ENCODE assay signal across 26 mouse cellular contexts in the genomic region with DNA sequence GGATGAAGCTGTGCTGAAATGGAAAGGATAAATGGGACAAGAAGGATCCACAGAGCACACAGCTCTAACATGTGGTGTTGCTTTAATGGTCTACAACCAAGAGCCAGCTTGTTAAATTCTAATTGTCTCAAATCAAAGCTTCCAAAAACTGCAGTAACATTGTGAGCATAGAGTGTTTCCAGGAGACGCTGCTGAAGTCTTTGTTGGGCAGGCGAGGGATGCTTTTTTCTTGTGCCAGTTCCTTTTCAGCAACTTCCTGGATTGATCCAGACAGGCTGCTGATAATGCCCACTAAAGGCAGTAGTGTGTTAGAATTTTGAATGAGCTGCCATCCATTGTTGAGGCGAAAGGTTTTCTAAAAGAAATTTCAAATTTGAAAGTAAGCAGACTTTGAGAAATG. TPM values are rescaled to one million over a fixed set of nuclear protein-coding genes. Genes with fewer than 3 reads are reported as not detected.
DNase-seq lines count a peak whose midpoint lies in the region; ATAC-seq and TF ChIP-seq lines count a peak whose summit lies in the region.
"Had no signal": no experiment of that assay in that cellular context is flagged by ENCODE, and none has a peak within 500 bp of the region (broad histone marks: within the 10 kb centered on the region; RNA-seq: fewer than 3 reads in every experiment).

No protein-coding gene starts in this region.

- no peak for ATAC-seq in forebrain, embryonic 14.5 days
- no peak for ATAC-seq in forebrain, embryonic 12.5 days (ENCODE audit: low FRiP score)
- ATAC-seq: hindbrain, postnatal 0 days; inflammation-experienced regulatory T-cells, adult 6 months; intestine, embryonic 16.5 days had no signal

- 60% methylated on average over 3 of the region's 3 CpGs for WGBS in forebrain, embryonic 14.5 days
- 79% methylated on average over 3 of the region's 3 CpGs for WGBS in forebrain, embryonic 12.5 days

- TF ChIP-seq CTCF in layer of hippocampus, adult 2 months (conservative IDR thresholded peaks at IDR 0.05): peak; percentile 23; the same call in 1 of the 2 replicates

- no peaks in the 10 kb centered on the region for H3K27me3 ChIP-seq in forebrain, embryonic 14.5 days (replicated peaks; ENCODE audit: control insufficient read depth, insufficient read depth, low read length)
- no peaks in the 10 kb centered on the region for H3K27me3 ChIP-seq in forebrain, embryonic 12.5 days
- H3K27me3 ChIP-seq: CH12.LX; heart, embryonic 12.5 days; heart, embryonic 15.5 days had no signal

- no peak overlapping the region for H3K4me3 ChIP-seq in forebrain, embryonic 14.5 days (ENCODE audit: low read depth, low read length)
- no peak overlapping the region for H3K4me3 ChIP-seq in forebrain, embryonic 12.5 days (replicated peaks)
- H3K4me3 ChIP-seq in layer of hippocampus, adult 2 months: no peak overlapping the region
- H3K4me3 ChIP-seq: forebrain, embryonic 10.5 days; heart, embryonic 12.5 days; heart, embryonic 15.5 days had no signal

- H3K9me3 ChIP-seq in forebrain, embryonic 14.5 days (replicated peaks; ENCODE audit: control insufficient read depth, low read length): no peaks in the 10 kb centered on the region
- no peaks in the 10 kb centered on the region for H3K9me3 ChIP-seq in forebrain, embryonic 12.5 days
- H3K9me3 ChIP-seq: forebrain, embryonic 10.5 days; G1E; heart, embryonic 12.5 days; heart, embryonic 15.5 days had no signal

- peak; percentile 31 for DNase-seq in forebrain, embryonic 14.5 days (ENCODE audit: low spot score)
- DNase-seq in layer of hippocampus, adult 2 months (ENCODE audit: low spot score in 2 of 2): peak in 1 of 2 experiments; percentile 21
- DNase-seq in layer of hippocampus, adult 9-10 months (ENCODE audit: low spot score): no peak
- DNase-seq in left cerebral cortex, postnatal 14 days (ENCODE audit: low spot score in 2 of 2): peak; percentile 18 to 30
- DNase-seq in left cerebral cortex, postnatal 4 days: no peak
- DNase-seq in thymus, postnatal 25 days: no peak
- DNase-seq: adrenal gland, adult 2 months; adrenal gland, postnatal 14 days; B cell, adult 2 months; cerebellum, adult 18-20 months; cerebellum, adult 9-10 months; cerebellum, postnatal 14 days; gastrocnemius, postnatal 25 days; heart, adult 18-20 months; heart, postnatal 10 days; heart, postnatal 36 days had no signal

- no peak overlapping the region for H3K9ac ChIP-seq in forebrain, embryonic 14.5 days (ENCODE audit: low read length)
- H3K9ac ChIP-seq in forebrain, embryonic 12.5 days: no peak overlapping the region
- H3K9ac ChIP-seq: heart, embryonic 12.5 days; heart, embryonic 15.5 days; hindbrain, embryonic 14.5 days had no signal

- intact Hi-C loops in left cerebral cortex, postnatal 14 days (cut with DNase I): no loop called here
- intact Hi-C loops in left cerebral cortex, postnatal 4 days (cut with DNase I): no loop called here

- H3K4me1 ChIP-seq in forebrain, embryonic 14.5 days (ENCODE audit: control insufficient read depth, insufficient read depth, low read length): no peaks in the 10 kb centered on the region
- no peaks in the 10 kb centered on the region for H3K4me1 ChIP-seq in forebrain, embryonic 12.5 days
- H3K4me1 ChIP-seq: forebrain, embryonic 10.5 days; heart, embryonic 15.5 days had no signal

- no peak overlapping the region for H3K4me2 ChIP-seq in forebrain, embryonic 14.5 days (ENCODE audit: low read length)
- no peak overlapping the region for H3K4me2 ChIP-seq in forebrain, embryonic 12.5 days
- H3K4me2 ChIP-seq: heart, embryonic 12.5 days; heart, embryonic 15.5 days; hindbrain, embryonic 14.5 days had no signal

- H3K27ac ChIP-seq in forebrain, embryonic 14.5 days (ENCODE audit: low read depth, low read length): no peak overlapping the region
- H3K27ac ChIP-seq in forebrain, embryonic 12.5 days: no peak overlapping the region
- H3K27ac ChIP-seq in layer of hippocampus, adult 2 months: peak overlapping the region; percentile 78
- H3K27ac ChIP-seq: forebrain, embryonic 10.5 days; heart, embryonic 15.5 days; hindbrain, embryonic 14.5 days; hindbrain, postnatal 0 days had no signal

- peaks cover 59% of the 10 kb centered on the region for H3K36me3 ChIP-seq in forebrain, embryonic 14.5 days (ENCODE audit: control insufficient read depth, insufficient read depth, low read length)
- peaks cover 38% of the 10 kb centered on the region for H3K36me3 ChIP-seq in forebrain, embryonic 12.5 days (replicated peaks)

RNA-seq across cellular contexts. Expression of a gene that starts 22.9 kb away (rescaled TPM):
- polyA plus RNA-seq in forebrain, embryonic 14.5 days (2014; fragmentation: Nextera tagmentation; extraction: Ambion mirVana): 40.6 and 48.1 TPM in 2 replicates
- 34.5 and 34.6 TPM in 2 replicates for polyA plus RNA-seq in forebrain, embryonic 12.5 days (2016; fragmentation: Nextera tagmentation; extraction: Ambion mirVana)
- total RNA-seq in layer of hippocampus, adult 2 months (2021): 10 to 100 TPM; 34.4 to 35.3 TPM
- 10 to 100 TPM; 30.5 to 32.6 TPM for total RNA-seq in left cerebral cortex, postnatal 14 days (2021)
- 10 to 100 TPM; 38.3 to 41.6 TPM for total RNA-seq in left cerebral cortex, postnatal 4 days (2021)

RNA-seq across cellular contexts. Expression of a gene that starts 51.0 kb away (rescaled TPM):
- 0.72 and 0.79 TPM in 2 replicates for polyA plus RNA-seq in forebrain, embryonic 14.5 days (2014; fragmentation: Nextera tagmentation; extraction: Ambion mirVana)
- polyA plus RNA-seq in forebrain, embryonic 12.5 days (2016; fragmentation: Nextera tagmentation; extraction: Ambion mirVana): 0.52 and 1.0 TPM in 2 replicates
- total RNA-seq in layer of hippocampus, adult 2 months (2021): 10 to 100 TPM; 30.2 to 32.5 TPM
- 10 to 100 TPM; 10.8 to 11.0 TPM for total RNA-seq in left cerebral cortex, postnatal 14 days (2021)
- total RNA-seq in left cerebral cortex, postnatal 4 days (2021): 1 to 10 TPM; 3.2 to 3.7 TPM

Comparison
In these comparisons a context has a peak if more than half of its experiments do, and no peak if none do; other contexts are left out.
1. DNase-seq: peak in forebrain, embryonic 14.5 days (single experiment) and left cerebral cortex, postnatal 14 days (2 of 2); none in layer of hippocampus, adult 9-10 months (single experiment), left cerebral cortex, postnatal 4 days (single experiment) and thymus, postnatal 25 days (single experiment).